Mouse (Mus musculus) bone marrow, adult 2 months (tissue): Measurements from ENCODE around the gene Pkp4.

ENCODE experiments used
- CTCF ChIP-seq: fragments of 200-500 bp; IDR thresholded peaks from 2 replicates; pipeline ENCODE4 v1.5.1; 2011; ENCODE audit warnings: low read length, control low read depth; ENCODE audit not compliant: control insufficient read depth, insufficient read depth
- POLR2A ChIP-seq: fragments of 200-500 bp; IDR thresholded peaks from 2 replicates; pipeline ENCODE4 v1.6.1; 2011; ENCODE audit warnings: low read depth, mild to moderate bottlenecking, control low read depth, low read length, borderline replicate concordance; ENCODE audit not compliant: control insufficient read depth

DNA sequence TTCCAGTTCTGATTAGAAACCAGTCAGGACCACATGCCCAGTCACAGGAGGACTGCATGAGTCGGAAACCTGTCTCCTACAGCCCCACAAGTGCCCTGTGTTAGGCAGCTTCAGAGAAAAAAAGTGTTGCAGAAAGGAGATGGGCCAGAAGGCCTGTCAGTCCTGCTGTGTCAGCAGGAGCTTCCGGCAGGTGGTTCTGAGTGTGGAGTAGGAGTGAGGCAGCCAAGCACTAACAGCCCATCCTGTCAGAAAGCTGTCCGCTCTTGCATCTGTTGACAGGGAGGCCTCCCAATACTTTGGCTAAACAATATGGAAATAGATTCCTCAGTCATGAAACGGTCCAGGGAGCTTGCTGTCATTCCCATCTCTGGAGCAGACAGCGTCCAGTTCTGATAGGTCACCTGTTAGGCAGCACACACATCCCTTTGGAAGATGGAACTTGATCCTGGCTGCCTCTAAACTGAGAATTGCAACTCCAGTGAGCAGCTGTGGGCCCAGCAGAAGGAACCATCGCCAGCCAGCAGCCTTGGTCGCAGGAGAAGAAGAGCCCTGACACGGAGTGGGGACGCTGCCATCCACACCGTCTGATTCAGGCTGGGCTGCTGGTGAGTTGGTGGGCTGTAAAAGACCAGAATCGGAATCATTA lies 68.7 kb downstream of the Pkp4 start:
- TF ChIP-seq CTCF (no peak), POLR2A (no peak)
